ENCODE assay signal across 21 mouse cellular contexts in genomic region chr13:44495450-44495849, GRCm38 (mm10).
A peak's percentile ranks its signal among the peaks of the same experiment; 100 is the strongest.
DNase-seq lines count a peak whose midpoint lies in the region; ATAC-seq and TF ChIP-seq lines count a peak whose summit lies in the region.
"Had no signal": no experiment of that assay in that cellular context is flagged by ENCODE, and none has a peak within 500 bp of the region (broad histone marks: within the 10 kb centered on the region; RNA-seq: fewer than 3 reads in every experiment).

No protein-coding gene starts in this region.

- H3K36me3 ChIP-seq in forebrain, embryonic 10.5 days (replicated peaks): no peaks in the 10 kb centered on the region
- no peaks in the 10 kb centered on the region for H3K36me3 ChIP-seq in forebrain, embryonic 13.5 days (ENCODE audit: poor library complexity, severe bottlenecking)
- no peaks in the 10 kb centered on the region for H3K36me3 ChIP-seq in limb, embryonic 11.5 days (ENCODE audit: control insufficient read depth, insufficient read depth, low read length)
- H3K36me3 ChIP-seq in limb, embryonic 14.5 days (ENCODE audit: control insufficient read depth, insufficient read depth, low read length): no peaks in the 10 kb centered on the region
- H3K36me3 ChIP-seq: embryonic facial prominence, embryonic 15.5 days; forebrain, embryonic 12.5 days; hindbrain, embryonic 12.5 days; hindbrain, embryonic 15.5 days had no signal

- H3K9ac ChIP-seq in forebrain, embryonic 13.5 days: no peak overlapping the region
- H3K9ac ChIP-seq in limb, embryonic 11.5 days (ENCODE audit: low read length): no peak overlapping the region
- H3K9ac ChIP-seq in limb, embryonic 14.5 days (ENCODE audit: low read depth, low read length, severe bottlenecking): no peak overlapping the region
- H3K9ac ChIP-seq: embryonic facial prominence, embryonic 15.5 days; forebrain, embryonic 12.5 days; hindbrain, embryonic 12.5 days; hindbrain, embryonic 15.5 days had no signal

- TF ChIP-seq POLR2A in limb, embryonic 14.5 days (IDR thresholded peaks at IDR 0.05; ENCODE audit: borderline replicate concordance, extremely low read depth, insufficient read depth, insufficient read length): no peak

- H3K27ac ChIP-seq in forebrain, embryonic 10.5 days: 0 out of 2 replicates have a peak overlapping the region, but pooled peaks have one; percentile 15
- no peak overlapping the region for H3K27ac ChIP-seq in forebrain, embryonic 13.5 days
- H3K27ac ChIP-seq in limb, embryonic 11.5 days (replicated peaks; ENCODE audit: low read depth, low read length): peak overlapping the region; percentile 52
- peak overlapping the region; percentile 70 for H3K27ac ChIP-seq in limb, embryonic 14.5 days (replicated peaks; ENCODE audit: low read depth, low read length)
- H3K27ac ChIP-seq: embryonic facial prominence, embryonic 15.5 days; forebrain, embryonic 12.5 days; hindbrain, embryonic 12.5 days; hindbrain, embryonic 15.5 days had no signal

- no peaks in the 10 kb centered on the region; the same call in 1 of the 2 replicates for H3K27me3 ChIP-seq in forebrain, embryonic 10.5 days (ENCODE audit: poor library complexity, severe bottlenecking)
- no peaks in the 10 kb centered on the region for H3K27me3 ChIP-seq in forebrain, embryonic 13.5 days
- no peaks in the 10 kb centered on the region for H3K27me3 ChIP-seq in limb, embryonic 11.5 days (ENCODE audit: control insufficient read depth, insufficient read depth, low read length)
- no peaks in the 10 kb centered on the region for H3K27me3 ChIP-seq in limb, embryonic 14.5 days (ENCODE audit: control insufficient read depth, insufficient read depth, low read length)
- H3K27me3 ChIP-seq: embryonic facial prominence, embryonic 15.5 days; hindbrain, embryonic 12.5 days; hindbrain, embryonic 15.5 days had no signal

- H3K9me3 ChIP-seq in forebrain, embryonic 10.5 days: no peaks in the 10 kb centered on the region
- H3K9me3 ChIP-seq in forebrain, embryonic 13.5 days (replicated peaks): no peaks in the 10 kb centered on the region
- H3K9me3 ChIP-seq in limb, embryonic 11.5 days (ENCODE audit: control insufficient read depth, low read length): no peaks in the 10 kb centered on the region
- no peaks in the 10 kb centered on the region for H3K9me3 ChIP-seq in limb, embryonic 14.5 days (ENCODE audit: control insufficient read depth, low read length)
- H3K9me3 ChIP-seq: embryonic facial prominence, embryonic 15.5 days; forebrain, embryonic 12.5 days; hindbrain, embryonic 12.5 days; hindbrain, embryonic 15.5 days had no signal

- DNase-seq in forebrain, embryonic 10.5 days (ENCODE audit: extremely low spot score, low spot score): no peak
- no peak for DNase-seq in limb, embryonic 11.5 days (ENCODE audit: low spot score)
- peak; percentile 58 for DNase-seq in limb, embryonic 14.5 days (ENCODE audit: low spot score)
- no peak for DNase-seq in right cerebral cortex, postnatal 25 days
- DNase-seq in urinary bladder, postnatal 25 days (ENCODE audit: low spot score): no peak
- DNase-seq in right cerebral cortex, adult 2 months (ENCODE audit: low spot score in 2 of 2): no peak
- DNase-seq: adrenal gland, adult 8-10 months; adrenal gland, postnatal 25 days; cerebellum, adult 11 months; cerebellum, adult 2 months; cerebellum, adult 9-11 months; cerebellum, postnatal 25 days; gastrocnemius, postnatal 14 days; heart, adult 11 months had no signal

- ATAC-seq in forebrain, embryonic 13.5 days: no peak
- no peak; the same call in 1 of the 2 replicates for ATAC-seq in limb, embryonic 11.5 days (ENCODE audit: insufficient number of reproducible peaks, low FRiP score, low TSS enrichment, low read depth)
- ATAC-seq in limb, embryonic 14.5 days (ENCODE audit: low FRiP score, low read depth): peak; percentile 76
- ATAC-seq: forebrain, embryonic 16.5 days had no signal

- H3K4me3 ChIP-seq in forebrain, embryonic 10.5 days: no peak overlapping the region
- H3K4me3 ChIP-seq in forebrain, embryonic 13.5 days: no peak overlapping the region
- no peak overlapping the region for H3K4me3 ChIP-seq in limb, embryonic 11.5 days (ENCODE audit: low read depth, low read length)
- H3K4me3 ChIP-seq in limb, embryonic 14.5 days (replicated peaks; ENCODE audit: low read length): no peak overlapping the region
- H3K4me3 ChIP-seq: embryonic facial prominence, embryonic 15.5 days; forebrain, embryonic 12.5 days; hindbrain, embryonic 12.5 days; hindbrain, embryonic 15.5 days had no signal

- peaks cover 25% of the 10 kb centered on the region for H3K4me1 ChIP-seq in forebrain, embryonic 10.5 days
- H3K4me1 ChIP-seq in forebrain, embryonic 13.5 days: peaks cover 12% of the 10 kb centered on the region
- H3K4me1 ChIP-seq in limb, embryonic 11.5 days (ENCODE audit: control insufficient read depth, insufficient read depth, low read length): peaks cover 35% of the 10 kb centered on the region
- H3K4me1 ChIP-seq in limb, embryonic 14.5 days (ENCODE audit: control insufficient read depth, insufficient read depth, low read length): peaks cover 41% of the 10 kb centered on the region

- WGBS in forebrain, embryonic 10.5 days: 90% methylated on average over 10 of the region's 10 CpGs
- 88% methylated on average over 10 of the region's 10 CpGs for WGBS in forebrain, embryonic 13.5 days
- 29% methylated on average over 10 of the region's 10 CpGs for WGBS in limb, embryonic 11.5 days
- 26% methylated on average over 10 of the region's 10 CpGs for WGBS in limb, embryonic 14.5 days

- H3K4me2 ChIP-seq in forebrain, embryonic 13.5 days: no peak overlapping the region
- H3K4me2 ChIP-seq in limb, embryonic 11.5 days (ENCODE audit: low read depth, severe bottlenecking): no peak overlapping the region
- peak overlapping the region; percentile 24 for H3K4me2 ChIP-seq in limb, embryonic 14.5 days (replicated peaks; ENCODE audit: low read depth, low read length, severe bottlenecking)
- H3K4me2 ChIP-seq: embryonic facial prominence, embryonic 15.5 days; forebrain, embryonic 12.5 days; heart, embryonic 11.5 days; hindbrain, embryonic 12.5 days; hindbrain, embryonic 15.5 days had no signal
